Mouse (Mus musculus) layer of hippocampus, postnatal 14 days (tissue): ENCODE measurements at regions not wholly inside any gene's neighbourhood (a gene's known extent, or its start where the extent isn't known, plus 50 kb on each side); places are given as distances from the start of the nearest gene placed in this dataset.

ENCODE experiments used
- DNase-seq, 2 experiments: peaks; one replicate each; pipeline ENCODE4 v3.0.0; 2021 to 2022; ENCODE audit warnings: low spot score in 2 of 2, mixed read lengths in 1 of 2

GRCm38 (mm10) chr3:71728861-71729260 is 1238.8 kb downstream of the Sis start:
- peak in 1 of 2 experiments; percentile 74 for DNase-seq

DNA sequence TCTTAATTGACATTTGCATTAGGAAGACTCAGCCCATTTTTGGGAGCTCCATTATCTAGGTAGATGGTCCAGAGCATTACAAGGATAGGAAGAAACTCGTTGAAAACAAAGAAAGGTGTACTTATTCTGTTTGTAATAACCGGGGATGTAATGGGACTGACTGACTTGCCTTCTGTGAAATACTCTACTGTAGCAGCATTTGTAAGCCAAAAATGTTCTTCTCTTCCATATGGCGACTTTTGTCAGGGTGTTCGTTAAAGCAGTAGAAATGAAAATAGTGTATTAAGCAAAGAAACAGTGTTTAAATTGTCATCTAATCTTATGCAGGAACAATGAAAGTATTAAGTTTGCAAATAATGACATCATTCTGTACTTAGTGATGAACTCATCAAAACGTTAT is 1265.3 kb downstream of the Sis start:
- no peak for DNase-seq
